Mouse (Mus musculus) c-Kit-positive CD71-negative TER-119-negative erythroid progenitor cells, embryonic 14.5 days (primary cell): Measurements from ENCODE around the gene Lmtk2.

Experiments
- DNase-seq: peaks from one replicate; pipeline ENCODE4 v3.0.0-alpha.2; 2013; ENCODE audit warnings: low read depth

Gene Lmtk2

GRCm38 (mm10) chr5:144219306-144219705, 119.1 kb downstream of the Lmtk2 start:
- DNase-seq: no peak

DNA sequence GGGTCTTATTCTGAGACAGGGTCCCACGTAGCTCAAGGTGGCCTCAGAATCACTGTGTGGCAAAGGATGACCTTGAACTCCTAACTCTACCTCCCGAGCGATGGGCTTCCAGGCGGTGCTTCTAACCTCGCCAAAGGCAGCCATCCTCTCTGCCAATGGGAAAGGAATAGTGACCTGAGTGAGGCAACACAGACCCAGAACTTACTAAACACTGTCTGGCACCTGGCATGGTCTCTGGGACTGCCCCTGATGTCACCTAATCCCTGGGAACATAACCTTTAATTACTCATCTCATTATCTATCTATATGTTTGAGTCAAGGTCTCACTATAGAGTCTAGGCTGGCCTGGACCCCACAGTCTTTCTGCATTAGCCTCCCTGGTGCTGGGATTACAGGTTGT, 119.7 kb downstream of the Lmtk2 start:
- DNase-seq: no peak

DNA sequence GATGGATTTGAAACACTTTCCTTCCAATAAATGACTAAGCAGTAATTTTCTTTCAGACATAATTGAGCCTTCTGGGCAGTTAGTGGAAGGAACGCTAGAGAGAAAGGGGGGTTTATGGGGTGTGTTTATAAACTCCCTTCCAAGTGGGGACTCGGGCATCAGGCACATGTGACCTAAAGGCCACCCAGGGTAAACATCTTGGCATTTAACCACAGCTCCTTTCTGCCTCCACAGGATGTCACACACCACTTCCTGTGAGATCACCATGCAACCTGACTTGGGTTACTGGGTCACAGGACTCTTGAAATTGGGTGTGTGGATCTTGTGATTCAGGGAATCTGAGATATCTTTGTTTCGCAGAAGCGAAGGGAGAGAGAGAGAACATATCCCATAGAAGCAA, 121.1 kb downstream of the Lmtk2 start:
- DNase-seq: peak; percentile 46

GRCm38 (mm10) chr5:144222811-144223502, 122.7 kb downstream of the Lmtk2 start:
- DNase-seq: no peak

GRCm38 (mm10) chr5:144223503-144223862, 123.2 kb downstream of the Lmtk2 start, which contains the start of gene Tecpr1:
TSS of gene Tecpr1 (minus strand) at chr5:144223615.
- peak; percentile 90 for DNase-seq

DNA sequence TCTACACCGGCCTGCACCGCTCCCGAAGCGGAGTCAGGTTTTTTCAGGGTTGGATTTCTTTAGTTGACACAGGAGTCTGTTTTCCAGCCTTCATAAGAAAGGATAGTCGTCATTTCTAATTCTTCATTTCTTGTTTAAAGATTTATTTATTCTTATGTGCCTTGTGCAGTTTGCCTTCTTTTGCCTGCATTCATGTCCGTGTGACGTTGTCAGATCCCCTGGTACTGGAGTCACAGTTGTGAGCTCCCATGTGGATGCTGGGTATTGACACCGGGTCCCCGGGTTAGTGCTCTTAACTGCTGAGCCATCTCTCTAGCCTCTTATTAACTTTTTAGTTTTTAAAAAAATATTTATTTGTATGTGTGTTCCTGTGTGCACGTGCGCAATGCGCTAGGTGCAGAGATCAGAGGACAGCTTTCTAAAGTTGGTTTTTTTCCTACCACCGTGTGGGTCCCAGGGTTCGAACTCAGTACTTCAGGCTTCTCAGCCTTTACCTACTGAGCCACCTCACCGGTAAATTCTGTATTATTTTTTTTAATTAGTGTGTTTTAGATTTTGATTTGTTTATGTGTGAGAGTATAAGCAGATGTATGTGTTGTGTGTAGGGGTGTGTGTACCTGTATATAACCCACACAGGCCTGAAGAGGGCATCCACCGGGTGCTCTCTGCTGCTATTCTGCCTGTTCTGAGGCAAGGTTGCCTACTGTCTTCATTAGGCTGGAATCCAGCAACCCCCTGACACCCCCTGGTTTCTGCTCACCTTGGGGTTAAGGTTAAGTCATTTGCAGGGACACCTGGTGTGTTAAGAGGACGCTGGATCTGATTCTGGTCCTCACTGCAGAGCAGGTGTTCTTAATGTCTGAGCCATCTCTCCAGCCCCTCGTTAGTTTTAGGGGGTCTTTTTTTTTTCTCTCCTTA, 123.9 kb downstream of the Lmtk2 start:
- DNase-seq: no peak

DNA sequence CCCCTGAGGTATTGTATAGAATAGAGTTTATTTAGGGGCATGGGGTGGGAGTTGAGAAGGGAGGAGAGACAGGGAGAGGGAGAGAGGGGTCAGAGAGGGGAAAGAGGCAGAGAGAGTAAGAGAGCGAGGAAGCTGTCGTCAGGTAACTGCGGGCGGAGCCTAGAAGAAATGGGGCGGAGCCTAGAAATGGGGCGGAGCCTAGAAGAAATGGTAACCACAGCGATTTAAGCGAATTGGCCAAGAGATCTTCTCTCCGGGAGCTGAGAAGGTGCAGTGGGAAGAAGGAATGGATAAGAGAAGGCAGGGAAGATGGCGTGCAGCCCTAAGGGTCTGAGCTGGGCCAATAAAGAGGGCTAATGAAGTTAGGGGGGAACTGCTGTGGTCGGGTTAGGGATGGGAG, 126.0 kb downstream of the Lmtk2 start:
- no peak for DNase-seq

DNA sequence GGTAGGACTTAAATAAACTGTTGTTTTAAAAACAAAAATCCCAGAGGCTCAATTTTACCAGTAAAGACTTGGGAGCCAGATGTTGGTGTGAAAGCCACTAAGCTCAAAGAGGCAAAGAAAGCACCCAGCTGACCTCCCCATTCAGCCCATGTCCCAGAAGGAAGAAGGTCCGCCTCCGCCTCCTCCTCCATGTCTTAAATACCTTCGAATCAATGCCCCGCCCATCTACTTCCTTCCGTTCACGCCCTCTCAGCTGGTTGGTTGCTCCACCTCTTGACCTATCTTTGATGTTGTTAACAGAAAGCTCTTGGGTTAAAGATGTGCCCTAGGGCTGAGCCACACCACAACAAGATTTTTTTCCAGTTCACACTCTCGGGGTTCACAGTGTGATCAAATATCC, 130.0 kb downstream of the Lmtk2 start:
- DNase-seq: no peak

DNA sequence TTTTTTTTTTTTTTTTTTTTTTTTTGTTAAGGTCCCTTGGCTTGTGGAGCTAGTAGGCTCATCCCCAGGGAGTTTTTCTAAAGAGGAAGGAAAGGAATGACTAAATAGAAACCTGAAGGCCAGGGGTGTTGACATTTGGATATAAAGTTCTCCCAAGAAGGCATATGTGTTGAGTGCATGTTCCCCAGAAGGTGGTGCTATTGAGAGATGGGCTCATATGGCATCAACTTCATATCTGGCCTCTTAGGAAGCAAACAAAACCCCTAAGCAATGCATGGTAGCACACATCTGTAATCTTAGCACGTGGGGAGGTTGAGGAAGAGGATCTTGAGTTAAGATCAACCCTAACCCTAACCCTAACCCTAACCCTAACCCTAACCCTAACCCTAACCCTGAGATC, 131.2 kb downstream of the Lmtk2 start:
- DNase-seq: no peak

GRCm38 (mm10) chr5:144232531-144232930, 132.3 kb downstream of the Lmtk2 start:
- no peak for DNase-seq

DNA sequence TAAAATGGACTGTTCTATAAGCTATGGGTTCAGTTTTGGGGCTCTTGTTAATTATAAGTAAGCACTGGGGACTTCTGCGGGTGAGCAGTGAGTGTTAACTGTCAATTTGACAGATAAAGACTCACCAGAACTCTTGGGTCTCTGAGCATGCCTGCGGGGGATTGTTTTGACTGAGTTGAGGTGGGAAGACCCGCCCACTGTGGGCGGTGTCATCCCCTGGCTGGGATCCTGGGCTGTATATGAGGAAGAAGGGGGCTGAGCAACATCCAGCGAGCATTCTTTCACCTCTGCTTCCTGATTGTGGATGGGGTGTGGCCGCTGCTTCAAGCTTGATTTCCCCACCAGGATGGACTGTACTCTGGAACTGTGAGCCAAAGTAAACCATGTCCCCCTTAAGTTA, 134.0 kb downstream of the Lmtk2 start:
- no peak for DNase-seq

DNA sequence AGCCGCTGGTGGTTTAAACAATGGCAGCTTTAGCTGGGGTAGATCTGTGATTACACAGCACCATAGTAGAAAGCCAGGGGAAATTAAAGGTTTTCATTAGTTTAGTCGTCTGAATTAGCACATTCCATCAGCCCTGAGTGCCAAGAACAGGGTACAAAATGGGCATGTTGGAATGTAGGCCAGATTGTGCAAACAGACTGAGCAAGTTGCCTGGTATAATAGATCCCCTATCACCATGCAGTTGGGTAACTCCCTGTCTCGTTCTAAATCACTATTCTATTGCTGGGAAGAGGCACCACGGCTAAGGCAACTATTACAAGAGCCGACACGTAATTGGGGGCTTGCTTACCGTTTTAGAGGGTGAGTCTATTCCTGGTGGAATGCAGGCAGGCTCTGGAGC, 134.5 kb downstream of the Lmtk2 start:
- no peak for DNase-seq
